Mouse (Mus musculus) embryonic fibroblast, embryonic 13.5 days (primary cell): Measurements from ENCODE around the gene Tlcd1.

Experiments
- CTCF ChIP-seq: IDR thresholded peaks from 2 replicates; pipeline ENCODE4 v1.5.1; 2011; ENCODE audit warnings: mild to moderate bottlenecking, control low read depth, low read length, moderate library complexity, borderline replicate concordance; ENCODE audit not compliant: insufficient read depth
- POLR2A ChIP-seq: IDR thresholded peaks from 2 replicates; pipeline ENCODE4 v1.6.1; 2011; ENCODE audit warnings: low read depth, mild to moderate bottlenecking, control low read depth, low read length, moderate library complexity

GRCm38 (mm10) chr11:78138023-78138422, 38.5 kb upstream of the Tlcd1 start:
- TF ChIP-seq CTCF (no peak), POLR2A (no peak)
